Mouse (Mus musculus) intestine, embryonic 14.5 days (tissue): ENCODE data around the gene Arhgap44. TPM values are rescaled to one million over a fixed set of nuclear protein-coding genes. Genes with fewer than 3 reads are reported as not detected.

Experiments used
- ATAC-seq: fragments of 200-750 bp; cut with Nextera tagmentation; replicated peaks from 2 replicates; pipeline ENCODE4 v1.8.0; 2017; ENCODE audit warnings: low read depth, moderate number of reproducible peaks, moderate TSS enrichment, moderate library complexity; ENCODE audit not compliant: low FRiP score, low TSS enrichment
- DNase-seq: peaks from one replicate; pipeline ENCODE4 v3.0.0-alpha.2; 2018; ENCODE audit warnings: low spot score
- H3K27ac ChIP-seq: fragments of 300-500 bp; sonication (generic); 2 replicates; pipeline ENCODE4 v1.5.1; 2014; ENCODE audit warnings: low read depth, mild to moderate bottlenecking, control low read depth
- H3K27me3 ChIP-seq: fragments of 300-500 bp; sonication (generic); replicated peaks from 2 replicates; pipeline ENCODE4 v1.6.1; 2014; ENCODE audit warnings: low read length, control low read depth; ENCODE audit not compliant: control insufficient read depth, insufficient read depth
- H3K36me3 ChIP-seq: fragments of 300-500 bp; sonication (generic); 2 replicates; pipeline ENCODE4 v1.6.1; 2014; ENCODE audit warnings: low read length, control low read depth; ENCODE audit not compliant: control insufficient read depth, insufficient read depth
- H3K4me1 ChIP-seq: fragments of 300-500 bp; sonication (generic); replicated peaks from 2 replicates; pipeline ENCODE4 v1.6.1; 2014; ENCODE audit warnings: low read length, control low read depth, mixed read lengths; ENCODE audit not compliant: control insufficient read depth, insufficient read depth
- H3K4me2 ChIP-seq: fragments of 300-500 bp; sonication (generic); 2 replicates; pipeline ENCODE4 v1.6.1; 2014; ENCODE audit warnings: low read length
- H3K4me3 ChIP-seq: fragments of 300-500 bp; sonication (generic); 2 replicates; pipeline ENCODE4 v1.5.1; 2014; ENCODE audit warnings: low read depth, low read length, control low read depth, mixed read lengths
- H3K9ac ChIP-seq: fragments of 300-500 bp; sonication (generic); 2 replicates; pipeline ENCODE4 v1.6.1; 2014; ENCODE audit warnings: mild to moderate bottlenecking, low read length
- H3K9me3 ChIP-seq: fragments of 300-500 bp; sonication (generic); 2 replicates; pipeline ENCODE4 v1.6.1; 2016; ENCODE audit warnings: low read length, control low read depth; ENCODE audit not compliant: control insufficient read depth
- WGBS: fragments of 180-500 bp; shearing (Covaris S2); extraction: QIAGEN DNeasy Blood & Tissue Kit; methylation state at CpG from one replicate; pipeline ENCODE4 v1.1.7; 2014; 5-methylcytosine and 5-hydroxymethylcytosine counted together
- polyA plus RNA-seq: library from polyadenylated mRNA; unstranded; fragments of >200 nt; fragmentation: Nextera tagmentation; extraction: Ambion mirVana; gene quantifications from 2 replicates; pipeline ENCODE4 v1.2.1, GENCODE M21; 2014

The Arhgap44 gene
- polyA plus RNA-seq, 1 experiment from 2014 or later = 6.2 TPM

DNA sequence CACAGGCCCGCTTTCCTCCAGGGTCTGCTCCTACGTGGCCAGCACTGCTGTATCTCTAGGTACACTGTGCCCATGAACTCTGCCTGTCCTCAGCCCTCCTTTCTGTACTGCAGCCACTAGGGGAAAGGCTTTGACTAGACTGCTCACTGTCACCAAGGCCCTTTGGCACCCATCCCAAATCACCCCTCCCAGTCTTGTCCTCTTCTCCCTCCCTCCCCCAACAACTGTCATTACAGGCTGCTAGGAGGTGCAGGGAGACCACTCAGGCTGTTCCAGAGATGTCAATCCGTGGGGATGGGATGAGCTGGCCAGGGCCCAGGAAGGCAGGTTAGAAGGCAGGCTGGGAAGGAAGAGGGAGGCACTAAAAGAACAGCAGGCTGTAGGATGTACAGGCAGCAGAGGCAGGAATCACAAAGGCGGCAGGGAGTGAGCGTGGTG, 55.0 kb downstream of the Arhgap44 start:
- 67% methylated on average over 5 of the region's 5 CpGs for WGBS
- H3K9me3 ChIP-seq = no peaks in the 10 kb centered on the region
- no peak for DNase-seq

GRCm38 (mm10) chr11:65107151-65107550, 55.6 kb downstream of the Arhgap44 start:
- Histone ChIP-seq H3K9ac (no peak overlapping the region), H3K4me1 (0 out of 2 replicates have a peak, but pooled peaks cover 11% of the 10 kb centered on the region), H3K9me3 (no peaks in the 10 kb centered on the region), H3K4me2 (no peak overlapping the region), H3K4me3 (no peak overlapping the region), H3K27me3 (no peaks in the 10 kb centered on the region), H3K36me3 (no peaks in the 10 kb centered on the region), H3K27ac (no peak overlapping the region)
- ATAC-seq = no peak
- DNase-seq = no peak
- WGBS = 72% methylated on average over 4 of the region's 4 CpGs

More for the DNA sequence above, 55.0 kb downstream of the Arhgap44 start:
- Histone ChIP-seq H3K4me2 (no peak overlapping the region), H3K27ac (no peak overlapping the region), H3K27me3 (no peaks in the 10 kb centered on the region), H3K4me1 (0 out of 2 replicates have a peak, but pooled peaks cover 13% of the 10 kb centered on the region), H3K9ac (no peak overlapping the region), H3K4me3 (no peak overlapping the region), H3K36me3 (no peaks in the 10 kb centered on the region)
- no peak for ATAC-seq

- no peak for ATAC-seq
- Histone ChIP-seq H3K9me3 (no peaks in the 10 kb centered on the region), H3K4me2 (no peak overlapping the region), H3K27ac (no peak overlapping the region), H3K9ac (no peak overlapping the region), H3K4me1 (0 out of 2 replicates have a peak, but pooled peaks cover 3% of the 10 kb centered on the region), H3K36me3 (no peaks in the 10 kb centered on the region), H3K27me3 (no peaks in the 10 kb centered on the region), H3K4me3 (no peak overlapping the region)
- DNase-seq = no peak
- 93% methylated on average over 3 of the region's 3 CpGs for WGBS
Measured at GRCm38 (mm10) chr11:65104076-65104475, 58.7 kb downstream of the Arhgap44 start.

- no peaks in the 10 kb centered on the region for H3K9me3 ChIP-seq
- no peak overlapping the region for H3K27ac ChIP-seq
- H3K4me1 ChIP-seq = no peaks in the 10 kb centered on the region
- 85% methylated on average over 11 of the region's 11 CpGs for WGBS
- H3K27me3 ChIP-seq = no peaks in the 10 kb centered on the region
- no peak overlapping the region for H3K4me2 ChIP-seq
- ATAC-seq (no peak), DNase-seq (no peak)
- no peak overlapping the region for H3K9ac ChIP-seq
- H3K4me3 ChIP-seq = no peak overlapping the region
- no peaks in the 10 kb centered on the region for H3K36me3 ChIP-seq
Measured at GRCm38 (mm10) chr11:65101206-65101605, 61.6 kb downstream of the Arhgap44 start.

DNA sequence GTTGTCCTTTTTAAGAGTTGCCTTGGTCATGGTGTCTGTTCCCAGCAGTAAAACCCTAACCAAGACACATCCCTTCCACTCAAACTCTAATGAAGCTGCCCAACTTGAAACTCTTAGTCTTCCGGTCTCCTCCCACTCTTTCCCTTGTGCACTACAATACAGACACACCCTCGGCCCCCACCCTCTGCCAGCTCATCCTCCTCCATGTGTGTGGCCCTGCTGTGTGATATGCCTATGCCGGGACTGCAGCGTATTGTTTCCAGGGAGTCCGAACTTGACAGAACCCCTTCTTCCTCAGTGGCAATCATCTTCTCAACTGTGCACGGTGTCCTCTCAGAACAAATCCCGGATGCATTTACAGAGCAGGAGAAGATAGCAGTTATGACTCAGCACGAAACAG, 62.7 kb downstream of the Arhgap44 start:
- DNase-seq (peak; percentile 33), ATAC-seq (no peak)
- Histone ChIP-seq H3K27me3 (no peaks in the 10 kb centered on the region), H3K9me3 (no peaks in the 10 kb centered on the region), H3K9ac (no peak overlapping the region), H3K4me2 (no peak overlapping the region), H3K4me3 (no peak overlapping the region), H3K27ac (no peak overlapping the region), H3K36me3 (no peaks in the 10 kb centered on the region), H3K4me1 (no peaks in the 10 kb centered on the region)
- 95% methylated on average over 8 of the region's 8 CpGs for WGBS

GRCm38 (mm10) chr11:65097526-65098070, 65.2 kb downstream of the Arhgap44 start:
- WGBS = 73% methylated on average over 4 of the region's 4 CpGs
- peak; percentile 32 for DNase-seq

DNA sequence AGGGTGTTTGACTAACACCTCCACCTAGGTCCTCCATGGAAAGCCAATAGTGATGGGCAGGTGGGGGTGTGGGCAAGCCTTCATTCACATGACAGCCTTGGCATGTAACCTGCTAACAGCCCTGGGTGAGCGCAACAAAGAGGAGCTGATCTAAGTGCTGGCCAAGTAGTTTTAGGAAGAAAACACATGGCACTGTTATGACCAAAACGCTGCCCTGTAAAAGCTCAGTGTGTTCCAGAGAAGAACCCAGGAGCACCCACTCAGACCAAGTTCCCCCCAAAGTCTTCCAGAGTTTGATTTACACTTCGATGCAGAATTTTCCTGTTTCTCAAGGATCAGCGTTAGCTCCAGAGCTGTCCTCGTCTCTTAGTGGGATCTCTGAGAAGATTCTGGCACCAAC, 65.9 kb downstream of the Arhgap44 start:
- H3K4me3 ChIP-seq = no peak overlapping the region
- no peaks in the 10 kb centered on the region for H3K4me1 ChIP-seq
- no peak for DNase-seq
- no peak overlapping the region for H3K27ac ChIP-seq
- 94% methylated on average over 5 of the region's 5 CpGs for WGBS
- no peaks in the 10 kb centered on the region for H3K36me3 ChIP-seq
- H3K27me3 ChIP-seq = no peaks in the 10 kb centered on the region
- H3K4me2 ChIP-seq = no peak overlapping the region
- no peaks in the 10 kb centered on the region for H3K9me3 ChIP-seq
- H3K9ac ChIP-seq = no peak overlapping the region
- ATAC-seq = no peak

More at GRCm38 (mm10) chr11:65097526-65098070, 65.2 kb downstream of the Arhgap44 start:
- Histone ChIP-seq H3K27ac (no peak overlapping the region), H3K4me2 (no peak overlapping the region), H3K27me3 (no peaks in the 10 kb centered on the region), H3K4me1 (no peaks in the 10 kb centered on the region), H3K9me3 (no peaks in the 10 kb centered on the region), H3K36me3 (no peaks in the 10 kb centered on the region), H3K4me3 (no peak overlapping the region), H3K9ac (no peak overlapping the region)
- ATAC-seq = no peak

DNA sequence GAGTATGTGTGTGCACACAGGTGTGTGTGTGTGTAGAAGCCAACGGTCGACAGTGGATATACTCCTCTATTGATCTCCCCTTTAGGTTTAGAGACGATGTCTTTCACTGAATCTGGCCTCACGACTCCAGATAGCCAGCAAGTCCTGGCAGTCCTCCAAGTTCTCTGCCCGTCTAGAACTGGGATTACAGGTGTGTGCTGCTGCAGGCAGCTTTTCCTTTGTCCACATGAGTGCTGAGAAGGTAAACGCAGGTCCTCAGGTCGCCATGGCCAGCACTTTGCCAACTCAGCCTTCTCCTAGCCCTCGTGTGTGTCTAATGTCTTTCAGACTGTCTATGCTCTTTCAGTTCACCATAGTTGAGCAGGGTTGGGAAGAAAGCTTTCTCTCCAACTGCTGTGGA, 69.9 kb downstream of the Arhgap44 start:
- DNase-seq (no peak), ATAC-seq (no peak)
- no peak overlapping the region for H3K9ac ChIP-seq
- no peaks in the 10 kb centered on the region for H3K36me3 ChIP-seq
- no peaks in the 10 kb centered on the region for H3K27me3 ChIP-seq
- no peak overlapping the region for H3K27ac ChIP-seq
- H3K9me3 ChIP-seq = 0 out of 2 replicates have a peak, but pooled peaks cover 3% of the 10 kb centered on the region
- WGBS = 72% methylated on average over 8 of the region's 8 CpGs
- H3K4me2 ChIP-seq = no peak overlapping the region
- no peak overlapping the region for H3K4me3 ChIP-seq
- H3K4me1 ChIP-seq = no peaks in the 10 kb centered on the region; the same call in 1 of the 2 replicates

DNA sequence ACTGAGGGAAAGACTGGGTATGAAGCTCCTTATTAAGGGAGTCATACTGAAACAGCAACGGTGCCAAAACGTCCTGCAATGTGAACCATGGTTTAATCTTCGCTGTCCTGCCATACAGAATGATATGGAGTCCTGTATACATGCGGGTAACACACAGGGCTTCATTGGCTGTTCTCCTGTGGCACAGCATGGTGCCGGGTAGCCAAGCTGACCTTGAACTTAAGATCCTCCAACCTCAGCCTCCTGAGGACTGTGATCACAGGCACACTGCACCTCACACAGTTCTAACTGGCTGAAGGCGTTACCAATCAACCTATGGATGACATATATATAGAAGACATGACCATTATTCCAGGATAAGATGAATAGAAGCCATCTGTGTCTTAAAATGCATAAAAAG, 72.4 kb downstream of the Arhgap44 start:
- DNase-seq (no peak), ATAC-seq (no peak)
- WGBS = 97% methylated on average over 6 of the region's 6 CpGs
- Histone ChIP-seq H3K9me3 (0 out of 2 replicates have a peak, but pooled peaks cover 7% of the 10 kb centered on the region), H3K36me3 (no peaks in the 10 kb centered on the region), H3K9ac (no peak overlapping the region), H3K4me1 (no peaks in the 10 kb centered on the region; the same call in 1 of the 2 replicates), H3K27ac (no peak overlapping the region), H3K4me2 (no peak overlapping the region), H3K27me3 (no peaks in the 10 kb centered on the region), H3K4me3 (no peak overlapping the region)
